Mouse (Mus musculus): Measurements from ENCODE around the gene Polr2f. TPM values are rescaled to one million over a fixed set of nuclear protein-coding genes. Genes with fewer than 3 reads are reported as not detected.

Polr2f gene
- polyA plus RNA-seq, 1 experiment from 2014 or later = 317 TPM

DNA sequence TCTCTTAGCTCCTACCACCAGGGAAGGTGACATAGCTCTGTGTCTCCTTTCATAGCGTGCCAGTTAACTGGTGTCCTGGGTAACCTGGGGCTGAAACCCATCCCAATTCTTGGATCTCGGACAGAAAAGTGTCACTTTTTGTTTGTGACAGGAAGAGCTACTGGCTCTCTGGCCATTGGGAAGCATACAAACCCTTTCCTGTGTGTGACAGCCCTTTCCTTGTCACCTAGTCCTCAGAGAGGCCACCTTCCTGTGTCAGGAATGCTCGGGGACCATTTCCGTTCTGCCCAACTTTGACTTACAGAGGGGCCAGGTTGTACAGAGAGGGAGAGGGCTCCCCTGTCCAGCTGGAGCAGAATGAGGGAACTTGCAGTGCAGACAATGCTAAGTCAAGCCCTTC lies 41.4 kb upstream of the Polr2f start:
- Histone ChIP-seq H3K27me3 (replicated peaks; ENCODE audit: control insufficient read depth, insufficient read depth, low read length) (no peaks in the 10 kb centered on the region), H3K4me2 (ENCODE audit: low read depth, low read length) (no peak overlapping the region), H3K4me1 (ENCODE audit: control insufficient read depth, insufficient read depth, low read length) (peaks cover 31% of the 10 kb centered on the region), H3K4me3 (ENCODE audit: low read length) (no peak overlapping the region), H3K36me3 (ENCODE audit: control insufficient read depth, insufficient read depth, low read length) (no peaks in the 10 kb centered on the region), H3K9me3 (ENCODE audit: control insufficient read depth, low read length) (no peaks in the 10 kb centered on the region), H3K9ac (ENCODE audit: low read depth, low read length) (no peak overlapping the region), H3K27ac (ENCODE audit: low read length) (peak overlapping the region; percentile 49)
- no peak for ATAC-seq
- WGBS = 77% methylated on average over 4 of the region's 4 CpGs

DNA sequence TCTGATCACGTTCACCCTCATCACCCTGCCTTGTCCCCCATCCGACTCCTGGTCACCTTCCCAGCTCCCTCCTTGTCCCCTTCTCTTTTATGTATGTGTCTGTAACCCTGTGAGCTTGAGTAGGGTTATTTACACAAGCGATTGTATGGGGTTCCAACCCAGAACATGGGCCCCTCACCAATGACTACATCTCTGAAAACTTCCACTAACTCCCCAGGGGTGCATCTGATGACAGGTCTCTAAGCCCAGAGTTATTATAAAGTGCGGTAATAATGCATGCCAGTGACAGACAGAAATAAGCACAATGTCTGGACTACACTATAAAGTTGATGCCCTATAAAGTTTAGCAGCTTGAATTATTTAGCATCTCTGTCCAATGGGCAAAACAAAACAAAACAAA lies 40.4 kb upstream of the Polr2f start:
- 74% methylated on average over 4 of the region's 4 CpGs for WGBS
- H3K4me3 ChIP-seq (ENCODE audit: low read length) = no peak overlapping the region
- no peak overlapping the region for H3K4me2 ChIP-seq (ENCODE audit: low read depth, low read length)
- no peaks in the 10 kb centered on the region for H3K27me3 ChIP-seq (replicated peaks; ENCODE audit: control insufficient read depth, insufficient read depth, low read length)
- H3K9me3 ChIP-seq (ENCODE audit: control insufficient read depth, low read length) = no peaks in the 10 kb centered on the region
- peaks cover 31% of the 10 kb centered on the region for H3K4me1 ChIP-seq (ENCODE audit: control insufficient read depth, insufficient read depth, low read length)
- H3K9ac ChIP-seq (ENCODE audit: low read depth, low read length) = no peak overlapping the region
- H3K36me3 ChIP-seq (ENCODE audit: control insufficient read depth, insufficient read depth, low read length) = no peaks in the 10 kb centered on the region
- H3K27ac ChIP-seq (ENCODE audit: low read length) = no peak overlapping the region
- no peak for ATAC-seq

DNA sequence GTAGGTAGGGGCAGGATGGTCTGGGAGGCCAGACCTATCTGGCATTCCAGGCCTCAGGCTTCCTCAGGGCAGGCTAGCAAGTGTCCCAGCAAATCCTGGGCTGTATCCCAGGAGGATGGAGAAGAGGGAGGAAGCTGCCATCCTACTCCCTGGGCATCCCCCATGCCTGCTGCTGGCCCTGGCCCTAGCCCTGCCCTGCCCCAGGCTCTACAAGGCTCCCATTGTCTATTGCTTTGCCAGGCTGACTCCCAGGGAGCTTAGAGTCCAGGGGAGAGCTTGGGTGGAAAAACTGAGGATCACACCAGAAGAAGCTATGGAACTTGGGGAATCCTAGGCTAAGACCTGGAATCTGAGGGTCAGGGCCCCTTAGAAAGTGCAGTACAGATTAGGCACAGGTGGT lies 39.3 kb upstream of the Polr2f start:
- Histone ChIP-seq H3K27ac (ENCODE audit: low read length) (no peak overlapping the region), H3K9ac (ENCODE audit: low read depth, low read length) (no peak overlapping the region; the same call in 1 of the 2 replicates)

DNA sequence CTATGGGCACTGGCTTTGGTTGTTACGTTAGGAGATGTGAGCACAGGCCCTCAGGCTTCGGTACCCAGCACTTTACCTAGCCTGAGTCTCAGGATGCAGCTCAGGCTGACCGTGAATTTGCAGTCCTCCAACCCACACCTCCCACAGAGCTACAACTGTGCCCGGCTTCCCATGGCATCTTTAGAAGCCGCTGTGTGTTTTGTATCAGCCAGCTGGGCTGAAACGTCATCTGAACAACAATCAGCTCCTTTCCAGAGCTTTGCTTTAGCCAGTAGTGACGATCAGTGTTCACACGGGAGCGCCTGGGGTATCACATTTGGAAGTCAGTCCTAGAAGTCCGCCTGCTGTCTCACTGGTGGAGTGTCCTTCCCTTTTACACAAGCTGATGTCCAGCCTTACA lies 37.5 kb upstream of the Polr2f start:
- Histone ChIP-seq H3K36me3 (ENCODE audit: control insufficient read depth, insufficient read depth, low read length) (no peaks in the 10 kb centered on the region), H3K27me3 (replicated peaks; ENCODE audit: control insufficient read depth, insufficient read depth, low read length) (no peaks in the 10 kb centered on the region), H3K9me3 (ENCODE audit: control insufficient read depth, low read length) (no peaks in the 10 kb centered on the region), H3K4me3 (ENCODE audit: low read length) (no peak overlapping the region), H3K4me2 (ENCODE audit: low read depth, low read length) (no peak overlapping the region), H3K9ac (ENCODE audit: low read depth, low read length) (no peak overlapping the region), H3K4me1 (ENCODE audit: control insufficient read depth, insufficient read depth, low read length) (peaks cover 13% of the 10 kb centered on the region), H3K27ac (ENCODE audit: low read length) (no peak overlapping the region)
- 80% methylated on average over 10 of the region's 10 CpGs for WGBS
- no peak for ATAC-seq

More for the DNA sequence above, 39.3 kb upstream of the Polr2f start:
- peaks cover 25% of the 10 kb centered on the region for H3K4me1 ChIP-seq (ENCODE audit: control insufficient read depth, insufficient read depth, low read length)
- H3K4me2 ChIP-seq (ENCODE audit: low read depth, low read length) = no peak overlapping the region
- no peak overlapping the region for H3K4me3 ChIP-seq (ENCODE audit: low read length)
- H3K9me3 ChIP-seq (ENCODE audit: control insufficient read depth, low read length) = no peaks in the 10 kb centered on the region
- no peaks in the 10 kb centered on the region for H3K27me3 ChIP-seq (replicated peaks; ENCODE audit: control insufficient read depth, insufficient read depth, low read length)
- no peak for ATAC-seq
- H3K36me3 ChIP-seq (ENCODE audit: control insufficient read depth, insufficient read depth, low read length) = no peaks in the 10 kb centered on the region

DNA sequence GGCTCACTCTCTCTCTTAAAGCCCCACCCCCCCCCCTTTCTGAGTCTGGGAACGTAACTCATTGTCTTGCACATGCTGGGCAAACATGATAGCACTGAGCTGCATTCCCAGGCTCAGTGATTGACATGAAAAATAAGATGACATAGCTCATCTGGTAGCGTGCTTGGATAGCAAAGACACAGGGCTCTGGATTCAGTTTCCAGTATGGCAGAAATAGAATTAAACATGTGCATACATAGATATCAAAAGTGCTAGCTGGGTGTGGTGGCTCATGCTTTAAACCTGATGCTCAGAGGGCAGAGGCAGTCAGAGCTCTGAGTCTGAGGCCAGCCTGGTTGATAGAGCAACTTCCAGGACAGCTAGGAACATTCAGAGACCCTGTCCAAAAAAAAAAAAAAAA lies 35.0 kb upstream of the Polr2f start:
- WGBS = 51% methylated on average over 2 of the region's 2 CpGs
- Histone ChIP-seq H3K4me3 (ENCODE audit: low read length) (no peak overlapping the region), H3K9me3 (ENCODE audit: control insufficient read depth, low read length) (no peaks in the 10 kb centered on the region), H3K4me2 (ENCODE audit: low read depth, low read length) (no peak overlapping the region), H3K27ac (ENCODE audit: low read length) (no peak overlapping the region), H3K27me3 (replicated peaks; ENCODE audit: control insufficient read depth, insufficient read depth, low read length) (no peaks in the 10 kb centered on the region), H3K9ac (ENCODE audit: low read depth, low read length) (no peak overlapping the region), H3K36me3 (ENCODE audit: control insufficient read depth, insufficient read depth, low read length) (no peaks in the 10 kb centered on the region), H3K4me1 (ENCODE audit: control insufficient read depth, insufficient read depth, low read length) (peaks cover 17% of the 10 kb centered on the region)
- no peak for ATAC-seq

DNA sequence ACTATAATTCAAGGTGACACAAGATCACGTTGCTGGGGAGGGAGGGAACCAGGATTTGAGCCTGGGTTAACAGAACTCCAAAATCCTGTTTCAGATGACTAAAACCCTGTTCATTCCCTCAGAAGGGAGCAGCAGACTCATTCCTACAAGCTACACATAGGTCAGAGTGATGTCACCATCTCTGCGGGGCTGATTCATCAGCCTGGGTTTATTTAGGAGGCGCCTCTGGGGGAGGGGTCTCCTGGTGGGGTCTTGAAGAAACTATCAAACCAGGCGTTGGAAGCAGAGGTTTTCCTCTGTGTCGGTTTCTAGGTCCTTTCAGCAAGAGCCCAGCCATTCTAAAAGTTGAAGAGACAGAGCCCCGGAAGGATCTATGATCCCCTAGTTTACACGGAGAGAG lies 32.8 kb upstream of the Polr2f start:
- ATAC-seq = no peak
- no peaks in the 10 kb centered on the region for H3K27me3 ChIP-seq (replicated peaks; ENCODE audit: control insufficient read depth, insufficient read depth, low read length)

DNA sequence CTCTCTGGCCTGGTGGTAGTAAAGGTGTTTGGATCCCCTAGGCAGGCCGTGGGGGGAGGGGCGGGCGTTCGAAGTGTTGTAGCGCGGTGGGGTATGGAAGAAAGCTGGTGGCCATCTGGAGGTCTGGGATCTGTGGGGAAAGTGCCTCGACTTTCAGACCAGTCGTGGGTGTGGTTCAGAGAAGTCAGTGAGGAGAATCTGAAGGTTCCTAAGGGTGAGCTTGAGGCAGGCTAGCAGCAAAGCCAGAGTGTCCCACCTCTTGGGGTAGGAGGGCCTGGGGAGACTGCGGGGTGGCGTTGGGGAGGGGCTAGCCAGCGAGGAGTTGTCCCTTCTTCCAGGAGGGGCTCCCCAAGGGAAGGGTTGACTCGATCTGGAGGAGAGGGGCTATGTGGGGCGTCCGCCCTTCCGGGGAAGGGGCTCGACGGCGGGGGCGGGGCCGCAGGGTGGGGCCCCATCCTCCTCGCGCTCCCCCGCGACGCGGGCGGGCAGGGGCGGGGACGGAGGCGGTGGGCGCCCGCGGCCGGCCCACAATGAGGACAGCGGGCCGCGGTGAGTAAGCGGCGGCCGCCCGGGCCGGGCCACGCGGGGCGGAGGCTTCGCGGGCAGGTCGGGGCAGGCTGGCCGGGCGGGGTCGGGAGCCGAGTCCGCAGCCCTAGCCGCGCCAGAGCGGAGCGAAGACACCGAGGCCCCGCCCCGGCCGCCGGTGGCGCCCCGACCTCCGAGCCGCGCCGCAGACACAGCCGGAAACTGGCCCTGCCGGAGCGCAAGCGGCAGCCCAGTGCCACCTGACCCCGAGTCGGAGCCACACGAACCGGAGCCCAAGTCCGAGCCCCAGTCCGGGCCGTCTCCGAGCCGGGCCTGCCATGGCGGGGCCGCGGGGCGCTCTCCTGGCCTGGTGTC lies 32.1 kb upstream of the Polr2f start, which contains the start of gene Micall1:
Micall1 (plus strand) TSS at position 478 of the 900 bp plus-strand sequence.
- peak; percentile 89 for ATAC-seq
- WGBS = under 1% methylated on average over 73 of the region's 85 CpGs
- peak within 1 kb of the TSS; percentile 84 for H3K9ac ChIP-seq (ENCODE audit: low read depth, low read length)
- no peaks in the 10 kb centered on the region for H3K36me3 ChIP-seq (ENCODE audit: control insufficient read depth, insufficient read depth, low read length)
- peak within 1 kb of the TSS; percentile 96 for H3K4me2 ChIP-seq (ENCODE audit: low read depth, low read length)
- H3K4me1 ChIP-seq (ENCODE audit: control insufficient read depth, insufficient read depth, low read length) = peaks cover 22% of the 10 kb centered on the region
- peak within 1 kb of the TSS; percentile 85 for H3K4me3 ChIP-seq (ENCODE audit: low read length)
- H3K27ac ChIP-seq (ENCODE audit: low read length) = peak within 1 kb of the TSS; percentile 85
- H3K9me3 ChIP-seq (ENCODE audit: control insufficient read depth, low read length) = no peaks in the 10 kb centered on the region
- no peaks in the 10 kb centered on the region for H3K27me3 ChIP-seq (replicated peaks; ENCODE audit: control insufficient read depth, insufficient read depth, low read length)

More for the DNA sequence above, 32.8 kb upstream of the Polr2f start:
- Histone ChIP-seq H3K4me3 (ENCODE audit: low read length) (peak overlapping the region; percentile 85; the same call in 1 of the 2 replicates), H3K9me3 (ENCODE audit: control insufficient read depth, low read length) (no peaks in the 10 kb centered on the region), H3K9ac (ENCODE audit: low read depth, low read length) (peak overlapping the region; percentile 84), H3K4me1 (ENCODE audit: control insufficient read depth, insufficient read depth, low read length) (peaks cover 22% of the 10 kb centered on the region), H3K36me3 (ENCODE audit: control insufficient read depth, insufficient read depth, low read length) (no peaks in the 10 kb centered on the region), H3K4me2 (ENCODE audit: low read depth, low read length) (peak overlapping the region; percentile 96), H3K27ac (ENCODE audit: low read length) (peak overlapping the region; percentile 85)
- WGBS = 22% methylated on average over 7 of the region's 7 CpGs

DNA sequence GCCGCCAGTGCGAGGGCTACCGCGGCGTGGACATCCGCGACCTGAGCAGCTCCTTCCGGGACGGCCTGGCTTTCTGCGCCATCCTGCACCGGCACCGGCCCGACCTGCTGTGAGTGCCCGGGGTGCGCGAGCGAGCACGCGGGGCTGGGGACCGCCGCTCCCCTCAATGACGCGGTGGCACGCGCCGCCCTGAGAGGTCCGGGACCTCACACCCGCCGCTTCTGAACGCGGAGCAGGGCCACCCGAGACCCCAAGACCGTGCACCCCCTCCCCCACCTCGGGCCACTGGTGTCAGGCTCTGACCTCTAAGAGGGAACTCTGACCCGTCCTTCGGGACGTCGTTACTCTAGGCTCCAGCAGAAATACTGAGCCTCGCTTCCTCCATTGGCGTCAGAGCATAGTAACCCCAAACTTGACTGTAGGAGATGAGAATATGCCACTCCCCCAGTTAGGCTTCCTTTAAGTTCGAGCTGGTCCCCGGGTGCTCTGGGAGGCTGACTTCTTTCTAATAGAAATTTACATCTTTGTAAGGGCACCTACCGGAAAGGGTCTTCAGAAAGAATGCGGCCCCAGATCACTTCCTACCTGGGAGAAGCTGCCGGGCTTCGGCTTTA lies 31.4 kb upstream of the Polr2f start:
- peak; percentile 68 for ATAC-seq
- Histone ChIP-seq H3K4me1 (ENCODE audit: control insufficient read depth, insufficient read depth, low read length) (peaks cover 22% of the 10 kb centered on the region), H3K9me3 (ENCODE audit: control insufficient read depth, low read length) (no peaks in the 10 kb centered on the region), H3K27ac (ENCODE audit: low read length) (peak overlapping the region; percentile 85), H3K9ac (ENCODE audit: low read depth, low read length) (peak overlapping the region; percentile 84), H3K27me3 (replicated peaks; ENCODE audit: control insufficient read depth, insufficient read depth, low read length) (no peaks in the 10 kb centered on the region), H3K4me2 (ENCODE audit: low read depth, low read length) (peak overlapping the region; percentile 96), H3K36me3 (ENCODE audit: control insufficient read depth, insufficient read depth, low read length) (no peaks in the 10 kb centered on the region), H3K4me3 (ENCODE audit: low read length) (peak overlapping the region; percentile 85)
- under 1% methylated on average over 46 of the region's 46 CpGs for WGBS

DNA sequence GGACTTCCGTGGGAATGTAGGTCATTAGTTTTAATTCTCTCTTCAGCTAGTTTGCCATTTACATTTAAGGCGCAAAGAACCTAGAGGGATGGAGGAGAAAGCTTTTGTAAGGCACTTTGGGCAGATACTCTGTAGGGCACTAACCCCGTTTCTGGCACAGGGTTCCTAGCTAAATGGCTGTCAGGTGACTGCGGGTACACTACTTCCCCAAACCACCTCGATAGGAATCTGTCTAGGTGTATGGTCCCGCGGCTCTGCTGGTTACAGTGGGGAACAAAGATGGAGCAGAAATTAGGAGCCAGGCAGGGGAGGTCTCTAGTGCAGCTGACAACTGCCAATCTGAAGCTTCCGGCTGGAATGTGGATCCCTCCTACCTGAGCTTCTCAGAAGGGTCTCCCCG lies 30.8 kb upstream of the Polr2f start:
- H3K36me3 ChIP-seq (ENCODE audit: control insufficient read depth, insufficient read depth, low read length) = no peaks in the 10 kb centered on the region
- WGBS = 22% methylated on average over 9 of the region's 9 CpGs
- peak overlapping the region; percentile 96 for H3K4me2 ChIP-seq (ENCODE audit: low read depth, low read length)
- H3K9ac ChIP-seq (ENCODE audit: low read depth, low read length) = peak overlapping the region; percentile 84
- H3K9me3 ChIP-seq (ENCODE audit: control insufficient read depth, low read length) = no peaks in the 10 kb centered on the region
- H3K27ac ChIP-seq (ENCODE audit: low read length) = no peak overlapping the region
- no peaks in the 10 kb centered on the region for H3K27me3 ChIP-seq (replicated peaks; ENCODE audit: control insufficient read depth, insufficient read depth, low read length)
- no peak for ATAC-seq
- peaks cover 22% of the 10 kb centered on the region for H3K4me1 ChIP-seq (ENCODE audit: control insufficient read depth, insufficient read depth, low read length)
- H3K4me3 ChIP-seq (ENCODE audit: low read length) = peak overlapping the region; percentile 85

Data from intestine, embryonic 16.5 days (tissue).